Mouse (Mus musculus) heart, embryonic 11.5 days (tissue): ENCODE results near the gene Lmo7. TPM values are rescaled to one million over a fixed set of nuclear protein-coding genes. Genes with fewer than 3 reads are reported as not detected.
A peak's percentile ranks its signal among the peaks of the same experiment; 100 is the strongest.

Experiments
- ATAC-seq: fragments of 200-750 bp; cut with Nextera tagmentation; replicated peaks from 2 replicates; pipeline ENCODE4 v1.8.0; 2017; ENCODE audit warnings: moderate library complexity; ENCODE audit not compliant: insufficient number of reproducible peaks, low FRiP score, low TSS enrichment
- H3K27ac ChIP-seq: fragments of 300-500 bp; sonication (generic); 2 replicates; pipeline ENCODE4 v1.5.1; 2014; ENCODE audit warnings: mild to moderate bottlenecking, low read depth, low read length
- H3K27me3 ChIP-seq: fragments of 300-500 bp; sonication (generic); 2 replicates; pipeline ENCODE4 v1.6.1; 2014; ENCODE audit warnings: mild to moderate bottlenecking, low read length, mixed read lengths; ENCODE audit not compliant: control insufficient read depth, insufficient read depth
- H3K36me3 ChIP-seq: fragments of 300-500 bp; sonication (generic); 2 replicates; pipeline ENCODE4 v1.6.1; 2014; ENCODE audit warnings: mild to moderate bottlenecking, low read length, moderate library complexity, mixed read lengths; ENCODE audit not compliant: control insufficient read depth, insufficient read depth
- H3K4me1 ChIP-seq: fragments of 300-500 bp; sonication (generic); 2 replicates; pipeline ENCODE4 v1.6.1; 2014; ENCODE audit warnings: low read length; ENCODE audit not compliant: control insufficient read depth, insufficient read depth
- H3K4me2 ChIP-seq: fragments of 300-500 bp; sonication (generic); 2 replicates; pipeline ENCODE4 v1.6.1; 2014; ENCODE audit warnings: mild to moderate bottlenecking, moderate library complexity
- H3K4me3 ChIP-seq: fragments of 300-500 bp; sonication (generic); 2 replicates; pipeline ENCODE4 v1.5.1; 2014; ENCODE audit warnings: low read depth, low read length
- H3K9ac ChIP-seq: fragments of 300-500 bp; sonication (generic); 2 replicates; pipeline ENCODE4 v1.6.1; 2014; ENCODE audit warnings: mild to moderate bottlenecking, low read depth, low read length, moderate library complexity
- H3K9me3 ChIP-seq: fragments of 300-500 bp; sonication (generic); replicated peaks from 2 replicates; pipeline ENCODE4 v1.6.1; 2016; ENCODE audit warnings: low read length; ENCODE audit not compliant: control insufficient read depth
- WGBS: fragments of 180-500 bp; shearing (Covaris S2); extraction: QIAGEN DNeasy Blood & Tissue Kit; methylation state at CpG from one replicate; pipeline ENCODE4 v1.1.7; 2014; ENCODE audit not compliant: insufficient replicate concordance; 5-methylcytosine and 5-hydroxymethylcytosine counted together
- polyA plus RNA-seq: library from polyadenylated mRNA; unstranded; fragments of >200 nt; fragmentation: Nextera tagmentation; extraction: Ambion mirVana; gene quantifications from 2 replicates; pipeline ENCODE4 v1.2.1, GENCODE M21; 2014

Lmo7 gene
- polyA plus RNA-seq: 123 and 126 TPM in 2 replicates

GRCm38 (mm10) chr14:101729237-101729971, at the start of gene Lmo7, which contains the start of gene Gm9922:
TSS of gene Lmo7 (plus strand) at chr14:101729957.
TSS of gene Gm9922 (minus strand) at chr14:101729814.
- peak; percentile 81 for ATAC-seq
- peak within 1 kb of the TSS; percentile 62 for H3K9ac ChIP-seq
- no peaks in the 10 kb centered on the region for H3K36me3 ChIP-seq
- 1% methylated on average over 50 of the region's 51 CpGs for WGBS
- H3K9me3 ChIP-seq: no peaks in the 10 kb centered on the region
- H3K27me3 ChIP-seq: peaks cover 5% of the 10 kb centered on the region; the same call in 1 of the 2 replicates
- H3K4me2 ChIP-seq: peak within 1 kb of the TSS; percentile 95
- H3K27ac ChIP-seq: no peak within 1 kb of the TSS
- peak within 1 kb of the TSS; percentile 69 for H3K4me3 ChIP-seq
- peaks cover 6% of the 10 kb centered on the region; the same call in 1 of the 2 replicates for H3K4me1 ChIP-seq

GRCm38 (mm10) chr14:101687696-101688095, 42.1 kb upstream of the Lmo7 start:
- Histone ChIP-seq H3K27ac (no peak overlapping the region), H3K9ac (no peak overlapping the region), H3K9me3 (no peaks in the 10 kb centered on the region), H3K27me3 (no peaks in the 10 kb centered on the region), H3K4me2 (no peak overlapping the region), H3K36me3 (no peaks in the 10 kb centered on the region), H3K4me3 (no peak overlapping the region), H3K4me1 (no peaks in the 10 kb centered on the region)
- WGBS: 89% methylated on average over 6 of the region's 6 CpGs
- no peak for ATAC-seq

- no peak for ATAC-seq
- Histone ChIP-seq H3K9me3 (no peaks in the 10 kb centered on the region), H3K4me2 (no peak overlapping the region), H3K36me3 (no peaks in the 10 kb centered on the region), H3K4me3 (no peak overlapping the region), H3K27ac (no peak overlapping the region), H3K9ac (no peak overlapping the region), H3K4me1 (no peaks in the 10 kb centered on the region), H3K27me3 (no peaks in the 10 kb centered on the region)
- 87% methylated on average over 2 of the region's 2 CpGs for WGBS
These were observed 41.4 kb upstream of the Lmo7 start for GRCm38 (mm10) chr14:101688406-101688805.

GRCm38 (mm10) chr14:101704479-101704878, 25.3 kb upstream of the Lmo7 start:
- H3K9me3 ChIP-seq: no peaks in the 10 kb centered on the region
- H3K27ac ChIP-seq: no peak overlapping the region

GRCm38 (mm10) chr14:101707088-101707487, 22.7 kb upstream of the Lmo7 start:
- H3K4me2 ChIP-seq: no peak overlapping the region
- no peak for ATAC-seq
- H3K9ac ChIP-seq: no peak overlapping the region
- H3K9me3 ChIP-seq: no peaks in the 10 kb centered on the region
- H3K27ac ChIP-seq: no peak overlapping the region
- H3K36me3 ChIP-seq: no peaks in the 10 kb centered on the region
- no peaks in the 10 kb centered on the region for H3K4me1 ChIP-seq
- 80% methylated on average over 5 of the region's 5 CpGs for WGBS
- no peak overlapping the region for H3K4me3 ChIP-seq
- no peaks in the 10 kb centered on the region for H3K27me3 ChIP-seq

More at GRCm38 (mm10) chr14:101704479-101704878, 25.3 kb upstream of the Lmo7 start:
- Histone ChIP-seq H3K36me3 (no peaks in the 10 kb centered on the region), H3K9ac (no peak overlapping the region), H3K27me3 (no peaks in the 10 kb centered on the region), H3K4me3 (no peak overlapping the region), H3K4me1 (no peaks in the 10 kb centered on the region), H3K4me2 (no peak overlapping the region)
- WGBS: 79% methylated on average over 4 of the region's 4 CpGs
- ATAC-seq: no peak

GRCm38 (mm10) chr14:101714414-101714813, 15.3 kb upstream of the Lmo7 start:
- no peaks in the 10 kb centered on the region for H3K9me3 ChIP-seq
- no peak overlapping the region for H3K27ac ChIP-seq
- H3K4me1 ChIP-seq: no peaks in the 10 kb centered on the region
- H3K9ac ChIP-seq: no peak overlapping the region
- no peak overlapping the region for H3K4me3 ChIP-seq
- ATAC-seq: no peak
- 69% methylated on average over 2 of the region's 2 CpGs for WGBS
- H3K36me3 ChIP-seq: no peaks in the 10 kb centered on the region
- H3K27me3 ChIP-seq: no peaks in the 10 kb centered on the region
- no peak overlapping the region for H3K4me2 ChIP-seq

- WGBS: 2% methylated on average over 28 of the region's 28 CpGs
- peak; percentile 27; the same call in 1 of the 2 replicates for ATAC-seq
- peaks cover 6% of the 10 kb centered on the region; the same call in 1 of the 2 replicates for H3K4me1 ChIP-seq
- H3K36me3 ChIP-seq: no peaks in the 10 kb centered on the region
- peak overlapping the region; percentile 62 for H3K9ac ChIP-seq
- H3K4me3 ChIP-seq: peak overlapping the region; percentile 69
- H3K9me3 ChIP-seq: no peaks in the 10 kb centered on the region
- peak overlapping the region; percentile 95 for H3K4me2 ChIP-seq
- no peak overlapping the region for H3K27ac ChIP-seq
- H3K27me3 ChIP-seq: peaks cover 5% of the 10 kb centered on the region; the same call in 1 of the 2 replicates
These were observed 375 bp downstream of the Lmo7 start for GRCm38 (mm10) chr14:101729972-101730692.

GRCm38 (mm10) chr14:101733542-101734303, 4.0 kb downstream of the Lmo7 start:
- Histone ChIP-seq H3K4me2 (peak overlapping the region; percentile 2; the same call in 1 of the 2 replicates), H3K27ac (no peak overlapping the region), H3K9me3 (no peaks in the 10 kb centered on the region), H3K4me1 (peaks cover 6% of the 10 kb centered on the region; the same call in 1 of the 2 replicates), H3K27me3 (peaks cover 5% of the 10 kb centered on the region; the same call in 1 of the 2 replicates), H3K9ac (no peak overlapping the region), H3K36me3 (no peaks in the 10 kb centered on the region), H3K4me3 (no peak overlapping the region)
- WGBS: 26% methylated on average over 10 of the region's 10 CpGs
- no peak for ATAC-seq
